Mouse (Mus musculus) limb, embryonic 11.5 days (tissue): Measurements from ENCODE around the gene A030005K14Rik. TPM values are rescaled to one million over a fixed set of nuclear protein-coding genes. Genes with fewer than 3 reads are reported as not detected.
A peak's percentile ranks its signal among the peaks of the same experiment; 100 is the strongest.

Source experiments
- ATAC-seq: fragments of 200-750 bp; cut with Nextera tagmentation; 2 replicates; pipeline ENCODE4 v1.8.0; 2017; ENCODE audit warnings: low read depth; ENCODE audit not compliant: insufficient number of reproducible peaks, low FRiP score, low TSS enrichment
- DNase-seq: peaks from one replicate; pipeline ENCODE4 v3.0.0-alpha.2; 2015; ENCODE audit warnings: low spot score
- H3K27ac ChIP-seq: fragments of 300-500 bp; sonication (generic); replicated peaks from 2 replicates; pipeline ENCODE4 v1.5.1; 2014; ENCODE audit warnings: low read depth, mild to moderate bottlenecking, low read length
- H3K27me3 ChIP-seq: fragments of 300-500 bp; sonication (generic); 2 replicates; pipeline ENCODE4 v1.6.1; 2014; ENCODE audit warnings: mild to moderate bottlenecking, low read length, mixed read lengths; ENCODE audit not compliant: control insufficient read depth, insufficient read depth
- H3K36me3 ChIP-seq: fragments of 300-500 bp; sonication (generic); 2 replicates; pipeline ENCODE4 v1.6.1; 2014; ENCODE audit warnings: mild to moderate bottlenecking, low read length, moderate library complexity, mixed read lengths; ENCODE audit not compliant: control insufficient read depth, insufficient read depth
- H3K4me1 ChIP-seq: fragments of 300-500 bp; sonication (generic); 2 replicates; pipeline ENCODE4 v1.6.1; 2014; ENCODE audit warnings: low read length, mixed read lengths; ENCODE audit not compliant: control insufficient read depth, insufficient read depth
- H3K4me2 ChIP-seq: fragments of 300-500 bp; sonication (generic); 2 replicates; pipeline ENCODE4 v1.6.1; 2014; ENCODE audit warnings: low read depth, mild to moderate bottlenecking, moderate library complexity; ENCODE audit not compliant: severe bottlenecking
- H3K4me3 ChIP-seq: fragments of 300-500 bp; sonication (generic); 2 replicates; pipeline ENCODE4 v1.5.1; 2014; ENCODE audit warnings: low read depth, low read length
- H3K9ac ChIP-seq: fragments of 300-500 bp; sonication (generic); 2 replicates; pipeline ENCODE4 v1.6.1; 2014; ENCODE audit warnings: mild to moderate bottlenecking, low read length
- H3K9me3 ChIP-seq: fragments of 300-500 bp; sonication (generic); 2 replicates; pipeline ENCODE4 v1.6.1; 2016; ENCODE audit warnings: low read length; ENCODE audit not compliant: control insufficient read depth
- WGBS: fragments of 180-500 bp; shearing (Covaris S2); extraction: QIAGEN DNeasy Blood & Tissue Kit; methylation state at CpG from one replicate; pipeline ENCODE4 v1.1.7; 2014; 5-methylcytosine and 5-hydroxymethylcytosine counted together
- polyA plus RNA-seq: library from polyadenylated mRNA; unstranded; fragments of >200 nt; fragmentation: Nextera tagmentation; extraction: Ambion mirVana; gene quantifications from 2 replicates; pipeline ENCODE4 v1.2.1, GENCODE M21; 2014

A030005K14Rik gene
- polyA plus RNA-seq, 1 experiment from 2014 or later = not detected

DNA sequence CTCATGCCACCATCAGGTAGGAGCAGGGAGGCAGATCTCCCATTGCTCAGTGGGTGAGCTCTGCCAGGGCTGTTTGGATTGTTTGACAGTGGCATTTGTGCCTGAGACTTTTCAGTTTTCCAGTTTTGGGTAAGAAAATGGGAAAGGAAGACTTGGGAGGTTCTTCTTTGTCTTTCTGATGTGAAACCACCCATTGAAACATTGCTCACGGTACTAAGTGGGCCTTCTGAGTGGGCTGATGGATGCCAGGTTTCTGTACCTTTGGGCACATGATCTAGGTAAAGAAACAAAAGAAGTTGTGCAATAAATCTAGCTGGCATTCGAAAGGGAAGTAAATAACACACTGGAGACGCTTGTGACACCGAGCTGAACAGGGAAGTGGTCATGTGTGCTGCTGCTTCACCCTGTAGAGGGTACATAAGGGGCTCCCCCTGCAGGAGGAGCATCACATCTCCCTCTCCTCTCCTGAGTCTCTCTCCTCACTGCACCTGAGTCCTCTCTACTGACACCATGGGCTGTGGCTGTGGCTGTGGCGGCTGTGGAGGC is 14.2 kb downstream of the A030005K14Rik start, which contains the start of gene Gm47969:
Gene Gm47969, plus strand, starts transcription at position 51 of the 546 bp plus-strand sequence.
- no peak for ATAC-seq
- WGBS = 88% methylated on average over 5 of the region's 5 CpGs
- H3K4me1 ChIP-seq = no peaks in the 10 kb centered on the region

DNA sequence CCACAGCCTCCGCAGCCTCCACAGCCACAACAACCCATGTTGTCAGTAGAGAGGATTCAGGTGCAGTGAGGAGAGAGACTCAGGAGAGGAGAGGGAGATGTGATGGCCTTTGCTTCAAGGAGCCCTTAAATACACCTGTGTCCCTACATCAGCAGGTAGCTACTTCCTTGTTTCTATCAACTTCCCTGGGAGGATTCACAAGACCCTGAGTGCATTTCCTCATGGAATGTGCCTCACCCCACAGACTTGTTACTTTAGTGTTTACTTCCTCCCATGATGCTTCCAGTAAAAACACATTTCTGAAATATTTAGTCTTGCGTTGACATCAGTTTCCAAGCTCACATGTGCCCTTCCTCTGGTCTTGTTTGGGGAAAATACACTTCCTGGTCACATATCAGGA is 16.8 kb downstream of the A030005K14Rik start, which contains the start of gene Krtap28-10:
Gene Krtap28-10, minus strand, starts transcription at position 101 of the 400 bp plus-strand sequence.
- Histone ChIP-seq H3K9me3 (no peaks in the 10 kb centered on the region), H3K4me3 (no peak within 1 kb of the TSS), H3K4me1 (no peaks in the 10 kb centered on the region), H3K27ac (no peak within 1 kb of the TSS), H3K4me2 (no peak within 1 kb of the TSS), H3K36me3 (no peaks in the 10 kb centered on the region), H3K9ac (no peak within 1 kb of the TSS), H3K27me3 (no peaks in the 10 kb centered on the region)
- WGBS = 90% methylated on average over 2 of the region's 2 CpGs
- DNase-seq = no peak
- no peak for ATAC-seq

More for the DNA sequence above, 14.2 kb downstream of the A030005K14Rik start, which contains the start of gene Gm47969:
- no peak for DNase-seq
- no peaks in the 10 kb centered on the region for H3K36me3 ChIP-seq
- H3K27ac ChIP-seq = no peak within 1 kb of the TSS
- no peaks in the 10 kb centered on the region for H3K9me3 ChIP-seq
- no peak within 1 kb of the TSS for H3K9ac ChIP-seq
- H3K4me2 ChIP-seq = no peak within 1 kb of the TSS
- H3K27me3 ChIP-seq = no peaks in the 10 kb centered on the region
- no peak within 1 kb of the TSS for H3K4me3 ChIP-seq

DNA sequence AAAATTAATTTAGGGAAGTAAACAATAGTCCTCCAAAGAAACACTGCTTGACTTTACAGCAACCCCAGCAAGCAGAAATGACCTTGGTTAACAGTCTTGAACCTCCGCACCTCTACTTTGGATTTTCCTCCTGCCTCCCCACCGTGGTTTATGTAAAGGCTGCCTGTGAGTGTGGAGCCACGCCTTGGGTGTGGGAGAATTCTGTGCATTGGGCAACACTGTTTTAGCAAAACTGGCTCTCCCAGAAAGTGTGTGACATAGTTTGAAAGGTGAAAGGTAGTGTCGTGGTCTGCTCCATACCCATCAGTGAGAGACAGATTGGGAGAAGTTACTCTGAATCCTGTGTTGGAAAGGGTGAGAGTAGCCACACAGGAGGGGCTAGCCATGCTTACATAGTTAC is 20.1 kb downstream of the A030005K14Rik start:
- H3K27me3 ChIP-seq = no peaks in the 10 kb centered on the region
- no peak overlapping the region for H3K27ac ChIP-seq
- H3K4me3 ChIP-seq = no peak overlapping the region
- H3K4me1 ChIP-seq = no peaks in the 10 kb centered on the region
- H3K36me3 ChIP-seq = no peaks in the 10 kb centered on the region
- no peaks in the 10 kb centered on the region for H3K9me3 ChIP-seq
- ATAC-seq = no peak
- WGBS = 79% methylated on average over 4 of the region's 4 CpGs
- no peak overlapping the region for H3K4me2 ChIP-seq
- H3K9ac ChIP-seq = no peak overlapping the region
- no peak for DNase-seq

- no peaks in the 10 kb centered on the region for H3K4me1 ChIP-seq
- H3K4me3 ChIP-seq = peak within 1 kb of the TSS; percentile 37
- peak within 1 kb of the TSS; percentile 43 for H3K9ac ChIP-seq
- H3K27me3 ChIP-seq = no peaks in the 10 kb centered on the region
- peak within 1 kb of the TSS; percentile 65 for H3K4me2 ChIP-seq
- under 1% methylated on average over 25 of the region's 25 CpGs for WGBS
- peak; percentile 71 for ATAC-seq
- DNase-seq = peak; percentile 55
- no peaks in the 10 kb centered on the region for H3K36me3 ChIP-seq
- H3K9me3 ChIP-seq = no peaks in the 10 kb centered on the region
- no peak within 1 kb of the TSS for H3K27ac ChIP-seq
Measured at GRCm38 (mm10) chr1:83038109-83038672, 21.0 kb downstream of the A030005K14Rik start, which contains the start of gene Slc19a3. Gene Slc19a3 (minus strand): TSS chr1:83038448.

- no peaks in the 10 kb centered on the region for H3K36me3 ChIP-seq
- H3K4me2 ChIP-seq = no peak overlapping the region
- no peak overlapping the region for H3K4me3 ChIP-seq
- no peaks in the 10 kb centered on the region for H3K27me3 ChIP-seq
- H3K9me3 ChIP-seq = no peaks in the 10 kb centered on the region
- no peak overlapping the region for H3K27ac ChIP-seq
- H3K9ac ChIP-seq = no peak overlapping the region
- DNase-seq = no peak
- 76% methylated on average over 11 of the region's 11 CpGs for WGBS
- H3K4me1 ChIP-seq = no peaks in the 10 kb centered on the region
- ATAC-seq = no peak
Measured at GRCm38 (mm10) chr1:83036892-83037667, 22.1 kb downstream of the A030005K14Rik start.

GRCm38 (mm10) chr1:83034509-83034908 is 24.7 kb downstream of the A030005K14Rik start:
- H3K9ac ChIP-seq = no peak overlapping the region
- no peak overlapping the region for H3K4me2 ChIP-seq
- H3K9me3 ChIP-seq = no peaks in the 10 kb centered on the region
- H3K4me3 ChIP-seq = no peak overlapping the region
- WGBS = 52% methylated on average over 5 of the region's 5 CpGs
- H3K27me3 ChIP-seq = no peaks in the 10 kb centered on the region
- DNase-seq (no peak), ATAC-seq (no peak)
- H3K4me1 ChIP-seq = no peaks in the 10 kb centered on the region
- no peak overlapping the region for H3K27ac ChIP-seq
- H3K36me3 ChIP-seq = no peaks in the 10 kb centered on the region

DNA sequence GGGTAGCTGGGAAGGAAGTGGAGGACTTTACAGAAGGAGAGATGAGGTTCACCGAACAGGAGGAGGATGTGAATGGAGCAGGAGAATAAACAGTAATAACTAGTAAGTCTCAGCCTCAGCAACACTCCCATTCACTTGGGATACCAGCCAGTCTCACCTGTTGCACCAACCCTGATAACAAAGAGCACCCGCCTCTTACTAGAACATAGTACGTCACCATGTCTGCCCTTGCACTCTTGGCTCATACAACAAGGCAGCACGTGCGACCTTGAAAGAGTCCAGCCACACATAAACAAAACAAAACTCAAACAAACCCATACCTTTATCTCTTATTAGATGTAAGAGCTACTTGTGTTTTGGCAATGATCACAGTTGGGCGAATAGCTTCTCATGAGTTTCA is 26.7 kb downstream of the A030005K14Rik start:
- Histone ChIP-seq H3K4me2 (no peak overlapping the region), H3K4me3 (no peak overlapping the region), H3K9me3 (no peaks in the 10 kb centered on the region), H3K27ac (no peak overlapping the region), H3K9ac (no peak overlapping the region), H3K36me3 (no peaks in the 10 kb centered on the region), H3K4me1 (no peaks in the 10 kb centered on the region), H3K27me3 (no peaks in the 10 kb centered on the region)
- DNase-seq = no peak
- WGBS = 90% methylated on average over 6 of the region's 6 CpGs
- no peak for ATAC-seq

DNA sequence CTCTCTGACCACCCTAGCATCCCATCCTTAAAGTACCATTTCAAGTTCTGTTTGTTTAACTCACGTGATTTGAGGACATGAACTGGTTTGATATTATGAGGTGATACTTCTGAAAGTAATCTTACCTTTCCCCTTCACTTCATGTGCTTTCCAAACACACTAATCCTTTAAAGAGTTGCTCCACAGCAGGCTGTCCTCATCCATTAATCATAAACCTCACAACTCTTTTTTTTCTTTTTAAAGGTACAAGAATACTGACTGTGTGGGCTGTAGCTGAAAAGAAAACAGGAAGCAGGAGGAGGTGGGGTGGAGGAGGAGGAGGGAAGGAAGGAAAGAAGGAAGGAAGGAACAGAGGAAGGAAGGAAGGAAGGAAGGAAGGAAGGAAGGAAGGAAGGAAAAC is 27.2 kb downstream of the A030005K14Rik start:
- no peaks in the 10 kb centered on the region for H3K9me3 ChIP-seq
- ATAC-seq (no peak), DNase-seq (no peak)
- 61% methylated on average over 1 of the region's 1 CpGs for WGBS
- H3K9ac ChIP-seq = no peak overlapping the region
- H3K4me2 ChIP-seq = no peak overlapping the region
- H3K4me1 ChIP-seq = no peaks in the 10 kb centered on the region
- no peaks in the 10 kb centered on the region for H3K36me3 ChIP-seq
- H3K27ac ChIP-seq = no peak overlapping the region
- H3K27me3 ChIP-seq = no peaks in the 10 kb centered on the region
- no peak overlapping the region for H3K4me3 ChIP-seq
